Mouse (Mus musculus): Measurements from ENCODE around the gene Zbtb6. TPM values are rescaled to one million over a fixed set of nuclear protein-coding genes. Genes with fewer than 3 reads are reported as not detected.

The Zbtb6 gene
- polyA plus RNA-seq, 1 experiment from 2014 or later: 6.0 TPM

- Histone ChIP-seq H3K9me3 (no peaks in the 10 kb centered on the region), H3K36me3 (replicated peaks) (peaks cover 31% of the 10 kb centered on the region), H3K4me1 (peaks cover 18% of the 10 kb centered on the region), H3K27ac (peak overlapping the region; percentile 96), H3K4me3 (peak overlapping the region; percentile 87), H3K27me3 (ENCODE audit: poor library complexity, severe bottlenecking) (no peaks in the 10 kb centered on the region)
- peak; percentile 85 for DNase-seq (ENCODE audit: extremely low spot score, low spot score)
- under 1% methylated on average over 38 of the region's 38 CpGs for whole genome bisulfite sequencing
Measured at GRCm38 (mm10) chr2:37430593-37431464, 12.1 kb downstream of the Zbtb6 start.

GRCm38 (mm10) chr2:37423671-37424070 lies 19.3 kb downstream of the Zbtb6 start:
- Histone ChIP-seq H3K27me3 (ENCODE audit: poor library complexity, severe bottlenecking) (no peaks in the 10 kb centered on the region), H3K4me3 (no peak overlapping the region), H3K27ac (no peak overlapping the region), H3K9me3 (no peaks in the 10 kb centered on the region), H3K4me1 (peaks cover 20% of the 10 kb centered on the region), H3K36me3 (replicated peaks) (peaks cover 33% of the 10 kb centered on the region)
- 62% methylated on average over 3 of the region's 3 CpGs for WGBS
- no peak for DNase-seq (ENCODE audit: extremely low spot score, low spot score)

- Histone ChIP-seq H3K27ac (peak within 1 kb of the TSS; percentile 99), H3K9me3 (no peaks in the 10 kb centered on the region), H3K4me1 (peaks cover 20% of the 10 kb centered on the region), H3K27me3 (ENCODE audit: poor library complexity, severe bottlenecking) (no peaks in the 10 kb centered on the region), H3K36me3 (replicated peaks) (peaks cover 31% of the 10 kb centered on the region), H3K4me3 (peak within 1 kb of the TSS; percentile 93)
- peak; percentile 95 for DNase-seq (ENCODE audit: extremely low spot score, low spot score)
- under 1% methylated on average over 73 of the region's 75 CpGs for WGBS
Measured at GRCm38 (mm10) chr2:37422306-37423304, 20.4 kb downstream of the Zbtb6 start, which contains the start of gene Rc3h2. Gene Rc3h2, minus strand, starts transcription at chr2:37422903.

- H3K36me3 ChIP-seq (replicated peaks): peaks cover 30% of the 10 kb centered on the region
- H3K27ac ChIP-seq: peak overlapping the region; percentile 99
- DNase-seq (ENCODE audit: extremely low spot score, low spot score): no peak
- 10% methylated on average over 3 of the region's 3 CpGs for WGBS
- no peaks in the 10 kb centered on the region for H3K27me3 ChIP-seq (ENCODE audit: poor library complexity, severe bottlenecking)
- H3K9me3 ChIP-seq: no peaks in the 10 kb centered on the region
- H3K4me3 ChIP-seq: peak overlapping the region; percentile 93
- peaks cover 20% of the 10 kb centered on the region for H3K4me1 ChIP-seq
Measured at GRCm38 (mm10) chr2:37421903-37422302, 21.1 kb downstream of the Zbtb6 start.

GRCm38 (mm10) chr2:37395539-37395938 lies 47.4 kb downstream of the Zbtb6 start:
- H3K9me3 ChIP-seq: no peaks in the 10 kb centered on the region
- no peak overlapping the region for H3K27ac ChIP-seq
- no peak for DNase-seq (ENCODE audit: extremely low spot score, low spot score)
- H3K4me1 ChIP-seq: no peaks in the 10 kb centered on the region
- no peaks in the 10 kb centered on the region for H3K27me3 ChIP-seq (ENCODE audit: poor library complexity, severe bottlenecking)
- no peak overlapping the region for H3K4me3 ChIP-seq
- 79% methylated on average over 1 of the region's 1 CpGs for WGBS
- H3K36me3 ChIP-seq (replicated peaks): peaks cover 82% of the 10 kb centered on the region

GRCm38 (mm10) chr2:37382921-37383320 lies 60.0 kb downstream of the Zbtb6 start:
- Histone ChIP-seq H3K4me3 (no peak overlapping the region), H3K4me1 (no peaks in the 10 kb centered on the region), H3K36me3 (replicated peaks) (peaks cover 84% of the 10 kb centered on the region), H3K27ac (no peak overlapping the region), H3K27me3 (ENCODE audit: poor library complexity, severe bottlenecking) (no peaks in the 10 kb centered on the region), H3K9me3 (no peaks in the 10 kb centered on the region)
- WGBS: 96% methylated on average over 9 of the region's 9 CpGs
- DNase-seq (ENCODE audit: extremely low spot score, low spot score): no peak

- H3K27me3 ChIP-seq (ENCODE audit: poor library complexity, severe bottlenecking): no peaks in the 10 kb centered on the region
- H3K4me3 ChIP-seq: no peak overlapping the region
- peaks cover 96% of the 10 kb centered on the region for H3K36me3 ChIP-seq (replicated peaks)
- H3K9me3 ChIP-seq: no peaks in the 10 kb centered on the region
- H3K27ac ChIP-seq: no peak overlapping the region
- no peaks in the 10 kb centered on the region for H3K4me1 ChIP-seq
- DNase-seq (ENCODE audit: extremely low spot score, low spot score): peak; percentile 36
- 76% methylated on average over 2 of the region's 2 CpGs for WGBS
Measured at GRCm38 (mm10) chr2:37380189-37380588, 62.8 kb downstream of the Zbtb6 start.

- no peak overlapping the region for H3K4me3 ChIP-seq
- H3K4me1 ChIP-seq: no peaks in the 10 kb centered on the region
- H3K9me3 ChIP-seq: no peaks in the 10 kb centered on the region
- H3K27ac ChIP-seq: no peak overlapping the region
- H3K27me3 ChIP-seq (ENCODE audit: poor library complexity, severe bottlenecking): no peaks in the 10 kb centered on the region
- peaks cover 95% of the 10 kb centered on the region for H3K36me3 ChIP-seq (replicated peaks)
- 100% methylated on average over 1 of the region's 1 CpGs for WGBS
- no peak for DNase-seq (ENCODE audit: extremely low spot score, low spot score)
Measured at GRCm38 (mm10) chr2:37376018-37376417, 67.0 kb downstream of the Zbtb6 start.

Other genes starting within 250 kb of the Zbtb6 start
- not detected in 2 replicates for gene Olfr366, start 231.6 kb downstream of the Zbtb6 start, polyA plus RNA-seq (2016; fragmentation: Nextera tagmentation; extraction: Ambion mirVana)
- gene Olfr368, start 116.7 kb downstream of the Zbtb6 start, polyA plus RNA-seq (2016; fragmentation: Nextera tagmentation; extraction: Ambion mirVana): not detected in 2 replicates
- gene Pdcl, start 83.8 kb downstream of the Zbtb6 start, polyA plus RNA-seq (2016; fragmentation: Nextera tagmentation; extraction: Ambion mirVana): 49.5 and 50.8 TPM in 2 replicates
- 17.9 and 20.5 TPM in 2 replicates for gene Rc3h2, start 20.3 kb downstream of the Zbtb6 start, polyA plus RNA-seq (2016; fragmentation: Nextera tagmentation; extraction: Ambion mirVana)
- 9.8 and 11.0 TPM in 2 replicates for gene Zbtb26, start within 50 bp of the Zbtb6 start, polyA plus RNA-seq (2016; fragmentation: Nextera tagmentation; extraction: Ambion mirVana)
- gene Rabgap1, start 108 bp upstream of the Zbtb6 start, polyA plus RNA-seq (2016; fragmentation: Nextera tagmentation; extraction: Ambion mirVana): 41.1 and 42.1 TPM in 2 replicates
- gene Gpr21, start 73.2 kb upstream of the Zbtb6 start, polyA plus RNA-seq (2016; fragmentation: Nextera tagmentation; extraction: Ambion mirVana): 1.3 and 1.5 TPM in 2 replicates

All from forebrain, embryonic 10.5 days (tissue).